Mouse (Mus musculus): ENCODE measurements around the gene Fam229b. TPM values are rescaled to one million over a fixed set of nuclear protein-coding genes. Genes with fewer than 3 reads are reported as not detected.

Gene Fam229b
- polyA plus RNA-seq, 1 experiment from 2014 or later = 26.2 TPM

- Histone ChIP-seq H3K27me3 (no peaks in the 10 kb centered on the region), H3K4me3 (no peak within 1 kb of the TSS), H3K9ac (no peak within 1 kb of the TSS), H3K4me1 (peaks cover 17% of the 10 kb centered on the region), H3K4me2 (no peak within 1 kb of the TSS), H3K9me3 (replicated peaks) (no peaks in the 10 kb centered on the region), H3K27ac (no peak within 1 kb of the TSS), H3K36me3 (ENCODE audit: poor library complexity, severe bottlenecking) (no peaks in the 10 kb centered on the region)
- ATAC-seq = no peak
- 92% methylated on average over 10 of the region's 10 CpGs for WGBS
These were observed 30.0 kb upstream of the Fam229b start, which contains the start of gene Ccn6 for GRCm38 (mm10) chr10:39163694-39164093. Gene Ccn6 (minus strand): TSS chr10:39163794.

- Histone ChIP-seq H3K36me3 (ENCODE audit: poor library complexity, severe bottlenecking) (no peaks in the 10 kb centered on the region), H3K9ac (no peak overlapping the region), H3K9me3 (replicated peaks) (no peaks in the 10 kb centered on the region), H3K27ac (no peak overlapping the region), H3K27me3 (no peaks in the 10 kb centered on the region), H3K4me3 (no peak overlapping the region), H3K4me1 (peaks cover 17% of the 10 kb centered on the region), H3K4me2 (no peak overlapping the region)
- ATAC-seq = no peak
- WGBS = 58% methylated on average over 18 of the region's 18 CpGs
These were observed 29.2 kb upstream of the Fam229b start for GRCm38 (mm10) chr10:39162666-39163484.

GRCm38 (mm10) chr10:39161406-39161805, 27.7 kb upstream of the Fam229b start:
- WGBS = 90% methylated on average over 1 of the region's 1 CpGs

GRCm38 (mm10) chr10:39158306-39158705, 24.6 kb upstream of the Fam229b start:
- Histone ChIP-seq H3K4me3 (no peak overlapping the region), H3K9ac (no peak overlapping the region), H3K4me2 (no peak overlapping the region), H3K36me3 (ENCODE audit: poor library complexity, severe bottlenecking) (no peaks in the 10 kb centered on the region), H3K4me1 (0 out of 2 replicates have a peak, but pooled peaks cover 6% of the 10 kb centered on the region), H3K9me3 (replicated peaks) (no peaks in the 10 kb centered on the region), H3K27ac (no peak overlapping the region), H3K27me3 (no peaks in the 10 kb centered on the region)
- 53% methylated on average over 12 of the region's 12 CpGs for WGBS
- ATAC-seq = no peak

More at GRCm38 (mm10) chr10:39161406-39161805, 27.7 kb upstream of the Fam229b start:
- Histone ChIP-seq H3K9me3 (replicated peaks) (no peaks in the 10 kb centered on the region), H3K27me3 (no peaks in the 10 kb centered on the region), H3K36me3 (ENCODE audit: poor library complexity, severe bottlenecking) (no peaks in the 10 kb centered on the region), H3K4me2 (no peak overlapping the region), H3K4me3 (no peak overlapping the region), H3K4me1 (peaks cover 16% of the 10 kb centered on the region), H3K27ac (no peak overlapping the region), H3K9ac (no peak overlapping the region)
- no peak for ATAC-seq

- 92% methylated on average over 1 of the region's 1 CpGs for WGBS
- no peak overlapping the region for H3K27ac ChIP-seq
- no peaks in the 10 kb centered on the region for H3K9me3 ChIP-seq (replicated peaks)
- no peaks in the 10 kb centered on the region for H3K4me1 ChIP-seq
- no peak for ATAC-seq
- H3K4me3 ChIP-seq = no peak overlapping the region
- H3K36me3 ChIP-seq (ENCODE audit: poor library complexity, severe bottlenecking) = no peaks in the 10 kb centered on the region
- H3K9ac ChIP-seq = no peak overlapping the region
- no peak overlapping the region for H3K4me2 ChIP-seq
- no peaks in the 10 kb centered on the region for H3K27me3 ChIP-seq
These were observed 23.6 kb upstream of the Fam229b start for GRCm38 (mm10) chr10:39157321-39157720.

- Histone ChIP-seq H3K4me2 (no peak overlapping the region), H3K27me3 (no peaks in the 10 kb centered on the region), H3K4me1 (no peaks in the 10 kb centered on the region), H3K9ac (no peak overlapping the region), H3K9me3 (replicated peaks) (no peaks in the 10 kb centered on the region), H3K4me3 (no peak overlapping the region), H3K27ac (no peak overlapping the region), H3K36me3 (ENCODE audit: poor library complexity, severe bottlenecking) (no peaks in the 10 kb centered on the region)
- no peak for ATAC-seq
- WGBS = 92% methylated on average over 5 of the region's 5 CpGs
These were observed 23.0 kb upstream of the Fam229b start for GRCm38 (mm10) chr10:39156719-39157118.

GRCm38 (mm10) chr10:39142216-39142615, 8.5 kb upstream of the Fam229b start:
- Histone ChIP-seq H3K9me3 (replicated peaks) (no peaks in the 10 kb centered on the region), H3K4me2 (no peak overlapping the region), H3K4me3 (no peak overlapping the region), H3K27me3 (no peaks in the 10 kb centered on the region), H3K27ac (no peak overlapping the region), H3K4me1 (no peaks in the 10 kb centered on the region), H3K36me3 (ENCODE audit: poor library complexity, severe bottlenecking) (peaks cover 72% of the 10 kb centered on the region), H3K9ac (no peak overlapping the region)
- no peak for ATAC-seq
- 81% methylated on average over 12 of the region's 12 CpGs for WGBS

GRCm38 (mm10) chr10:39141401-39141800, 7.7 kb upstream of the Fam229b start:
- Histone ChIP-seq H3K4me2 (no peak overlapping the region), H3K9me3 (replicated peaks) (no peaks in the 10 kb centered on the region), H3K4me1 (no peaks in the 10 kb centered on the region), H3K27me3 (no peaks in the 10 kb centered on the region), H3K4me3 (no peak overlapping the region), H3K36me3 (ENCODE audit: poor library complexity, severe bottlenecking) (peaks cover 74% of the 10 kb centered on the region), H3K9ac (no peak overlapping the region), H3K27ac (no peak overlapping the region)
- whole genome bisulfite sequencing = 96% methylated on average over 2 of the region's 2 CpGs
- ATAC-seq = no peak

GRCm38 (mm10) chr10:39140843-39141242, 7.1 kb upstream of the Fam229b start:
- no peak for ATAC-seq
- Histone ChIP-seq H3K4me3 (no peak overlapping the region), H3K27me3 (no peaks in the 10 kb centered on the region), H3K4me2 (no peak overlapping the region), H3K9me3 (replicated peaks) (no peaks in the 10 kb centered on the region), H3K9ac (no peak overlapping the region), H3K27ac (no peak overlapping the region), H3K36me3 (ENCODE audit: poor library complexity, severe bottlenecking) (peaks cover 70% of the 10 kb centered on the region), H3K4me1 (no peaks in the 10 kb centered on the region)
- 93% methylated on average over 14 of the region's 14 CpGs for WGBS

- Histone ChIP-seq H3K27me3 (no peaks in the 10 kb centered on the region), H3K36me3 (ENCODE audit: poor library complexity, severe bottlenecking) (peaks cover 52% of the 10 kb centered on the region), H3K4me2 (no peak overlapping the region), H3K27ac (no peak overlapping the region), H3K9me3 (replicated peaks) (no peaks in the 10 kb centered on the region), H3K4me3 (no peak overlapping the region), H3K9ac (no peak overlapping the region), H3K4me1 (peaks cover 10% of the 10 kb centered on the region)
- WGBS = 86% methylated on average over 6 of the region's 6 CpGs
- no peak for ATAC-seq
These were observed 5.0 kb upstream of the Fam229b start for GRCm38 (mm10) chr10:39138761-39139160.

- Histone ChIP-seq H3K9me3 (replicated peaks) (no peaks in the 10 kb centered on the region), H3K27me3 (no peaks in the 10 kb centered on the region), H3K9ac (no peak overlapping the region), H3K4me2 (no peak overlapping the region), H3K36me3 (ENCODE audit: poor library complexity, severe bottlenecking) (peaks cover 50% of the 10 kb centered on the region), H3K27ac (no peak overlapping the region), H3K4me3 (no peak overlapping the region), H3K4me1 (peaks cover 10% of the 10 kb centered on the region)
- ATAC-seq = no peak
- WGBS = 95% methylated on average over 3 of the region's 3 CpGs
These were observed 4.1 kb upstream of the Fam229b start for GRCm38 (mm10) chr10:39137766-39138165.

- Histone ChIP-seq H3K27me3 (no peaks in the 10 kb centered on the region), H3K27ac (no peak overlapping the region), H3K4me3 (no peak overlapping the region), H3K4me1 (no peaks in the 10 kb centered on the region), H3K9ac (no peak overlapping the region), H3K36me3 (ENCODE audit: poor library complexity, severe bottlenecking) (0 out of 2 replicates have a peak, but pooled peaks cover 4% of the 10 kb centered on the region), H3K4me2 (no peak overlapping the region), H3K9me3 (replicated peaks) (no peaks in the 10 kb centered on the region)
- 39% methylated on average over 4 of the region's 4 CpGs for WGBS
- 0 out of 2 replicates have a peak, but pooled peaks have one; percentile 19 for ATAC-seq
These were observed 12.3 kb downstream of the Fam229b start for GRCm38 (mm10) chr10:39121412-39121811.

GRCm38 (mm10) chr10:39109489-39109874, 24.2 kb downstream of the Fam229b start:
- Histone ChIP-seq H3K36me3 (ENCODE audit: poor library complexity, severe bottlenecking) (no peaks in the 10 kb centered on the region), H3K27me3 (no peaks in the 10 kb centered on the region), H3K9ac (no peak overlapping the region), H3K9me3 (replicated peaks) (no peaks in the 10 kb centered on the region), H3K4me1 (no peaks in the 10 kb centered on the region), H3K27ac (no peak overlapping the region), H3K4me3 (no peak overlapping the region), H3K4me2 (no peak overlapping the region)
- WGBS = 72% methylated on average over 4 of the region's 4 CpGs
- no peak for ATAC-seq
